Mouse (Mus musculus): ENCODE data around the gene Csf2rb. TPM values are rescaled to one million over a fixed set of nuclear protein-coding genes. Genes with fewer than 3 reads are reported as not detected.

Csf2rb gene
- total and polyA plus RNA-seq, 2 experiments: 1.8 to 3.6 TPM

- peak overlapping the region; percentile 56 for H3K27ac ChIP-seq (replicated peaks; ENCODE audit: insufficient read depth, low read depth, low read length)
- H3K36me3 ChIP-seq (ENCODE audit: control insufficient read depth, insufficient read depth, low read length): no peaks in the 10 kb centered on the region
- H3K9ac ChIP-seq (ENCODE audit: low read depth, low read length): no peak overlapping the region
- peak; percentile 79 for DNase-seq (ENCODE audit: extremely low read depth, low read depth, low spot score)
- H3K27me3 ChIP-seq (ENCODE audit: control insufficient read depth, insufficient read depth, low read length): no peaks in the 10 kb centered on the region
- no peaks in the 10 kb centered on the region for H3K79me2 ChIP-seq (ENCODE audit: control insufficient read depth, insufficient read depth, low read length)
- no peak for TF ChIP-seq CTCF (IDR thresholded peaks at IDR 0.05; ENCODE audit: low read depth, low read length)
- no peak for TF ChIP-seq POLR2A (IDR thresholded peaks at IDR 0.05; ENCODE audit: extremely low read depth, insufficient read depth, low read length)
- H3K4me3 ChIP-seq (ENCODE audit: insufficient read depth, low read depth, low read length): no peak overlapping the region
- H3K4me1 ChIP-seq (ENCODE audit: control insufficient read depth, insufficient read depth, low read length): peaks cover 14% of the 10 kb centered on the region
- WGBS: 34% methylated on average over 7 of the region's 7 CpGs
Measured at GRCm38 (mm10) chr15:78384220-78385116, 58.9 kb downstream of the Csf2rb start.

GRCm38 (mm10) chr15:78385564-78385963 lies 60.0 kb downstream of the Csf2rb start:
- Histone ChIP-seq H3K4me1 (ENCODE audit: control insufficient read depth, insufficient read depth, low read length) (peaks cover 14% of the 10 kb centered on the region), H3K27me3 (ENCODE audit: control insufficient read depth, insufficient read depth, low read length) (no peaks in the 10 kb centered on the region), H3K36me3 (ENCODE audit: control insufficient read depth, insufficient read depth, low read length) (no peaks in the 10 kb centered on the region), H3K79me2 (ENCODE audit: control insufficient read depth, insufficient read depth, low read length) (no peaks in the 10 kb centered on the region), H3K27ac (replicated peaks; ENCODE audit: insufficient read depth, low read depth, low read length) (no peak overlapping the region), H3K9ac (ENCODE audit: low read depth, low read length) (no peak overlapping the region), H3K4me3 (ENCODE audit: insufficient read depth, low read depth, low read length) (no peak overlapping the region)
- 94% methylated on average over 1 of the region's 1 CpGs for WGBS
- DNase-seq (ENCODE audit: extremely low read depth, low read depth, low spot score): no peak
- TF ChIP-seq CTCF (IDR thresholded peaks at IDR 0.05; ENCODE audit: low read depth, low read length) (no peak), POLR2A (IDR thresholded peaks at IDR 0.05; ENCODE audit: extremely low read depth, insufficient read depth, low read length) (no peak)

GRCm38 (mm10) chr15:78390855-78391254 lies 65.3 kb downstream of the Csf2rb start:
- no peaks in the 10 kb centered on the region for H3K36me3 ChIP-seq (ENCODE audit: control insufficient read depth, insufficient read depth, low read length)
- no peak overlapping the region for H3K9ac ChIP-seq (ENCODE audit: low read depth, low read length)
- 90% methylated on average over 3 of the region's 3 CpGs for WGBS
- H3K27ac ChIP-seq (replicated peaks; ENCODE audit: insufficient read depth, low read depth, low read length): no peak overlapping the region
- DNase-seq (ENCODE audit: extremely low read depth, low read depth, low spot score): no peak
- no peak overlapping the region for H3K4me3 ChIP-seq (ENCODE audit: insufficient read depth, low read depth, low read length)
- no peaks in the 10 kb centered on the region for H3K27me3 ChIP-seq (ENCODE audit: control insufficient read depth, insufficient read depth, low read length)
- TF ChIP-seq POLR2A (IDR thresholded peaks at IDR 0.05; ENCODE audit: extremely low read depth, insufficient read depth, low read length): no peak
- TF ChIP-seq CTCF (IDR thresholded peaks at IDR 0.05; ENCODE audit: low read depth, low read length): no peak
- peaks cover 2% of the 10 kb centered on the region; the same call in 1 of the 2 replicates for H3K4me1 ChIP-seq (ENCODE audit: control insufficient read depth, insufficient read depth, low read length)
- H3K79me2 ChIP-seq (ENCODE audit: control insufficient read depth, insufficient read depth, low read length): no peaks in the 10 kb centered on the region

- 38% methylated on average over 8 of the region's 8 CpGs for WGBS
- peaks cover 2% of the 10 kb centered on the region; the same call in 1 of the 2 replicates for H3K4me1 ChIP-seq (ENCODE audit: control insufficient read depth, insufficient read depth, low read length)
- DNase-seq (ENCODE audit: extremely low read depth, low read depth, low spot score): peak; percentile 74
- no peak for TF ChIP-seq POLR2A (IDR thresholded peaks at IDR 0.05; ENCODE audit: extremely low read depth, insufficient read depth, low read length)
- no peak for TF ChIP-seq CTCF (IDR thresholded peaks at IDR 0.05; ENCODE audit: low read depth, low read length)
- H3K79me2 ChIP-seq (ENCODE audit: control insufficient read depth, insufficient read depth, low read length): no peaks in the 10 kb centered on the region
- H3K27ac ChIP-seq (replicated peaks; ENCODE audit: insufficient read depth, low read depth, low read length): no peak within 1 kb of the TSS
- no peak within 1 kb of the TSS for H3K4me3 ChIP-seq (ENCODE audit: insufficient read depth, low read depth, low read length)
- no peak within 1 kb of the TSS for H3K9ac ChIP-seq (ENCODE audit: low read depth, low read length)
- H3K27me3 ChIP-seq (ENCODE audit: control insufficient read depth, insufficient read depth, low read length): no peaks in the 10 kb centered on the region
- 0 out of 2 replicates have a peak, but pooled peaks cover 3% of the 10 kb centered on the region for H3K36me3 ChIP-seq (ENCODE audit: control insufficient read depth, insufficient read depth, low read length)
Measured at GRCm38 (mm10) chr15:78395478-78395962, 70.0 kb downstream of the Csf2rb start, which contains the start of gene Tex33. TSS of gene Tex33 (minus strand) at chr15:78395912.

- Histone ChIP-seq H3K36me3 (ENCODE audit: control insufficient read depth, insufficient read depth, low read length) (0 out of 2 replicates have a peak, but pooled peaks cover 3% of the 10 kb centered on the region), H3K27me3 (ENCODE audit: control insufficient read depth, insufficient read depth, low read length) (no peaks in the 10 kb centered on the region), H3K79me2 (ENCODE audit: control insufficient read depth, insufficient read depth, low read length) (peaks cover 11% of the 10 kb centered on the region; the same call in 1 of the 2 replicates), H3K4me3 (ENCODE audit: insufficient read depth, low read depth, low read length) (no peak overlapping the region), H3K4me1 (ENCODE audit: control insufficient read depth, insufficient read depth, low read length) (peaks cover 11% of the 10 kb centered on the region), H3K27ac (replicated peaks; ENCODE audit: insufficient read depth, low read depth, low read length) (peak overlapping the region; percentile 53), H3K9ac (ENCODE audit: low read depth, low read length) (peak overlapping the region; percentile 25)
- WGBS: 55% methylated on average over 6 of the region's 6 CpGs
- TF ChIP-seq CTCF (IDR thresholded peaks at IDR 0.05; ENCODE audit: low read depth, low read length): no peak
- no peak for TF ChIP-seq POLR2A (IDR thresholded peaks at IDR 0.05; ENCODE audit: extremely low read depth, insufficient read depth, low read length)
- DNase-seq (ENCODE audit: extremely low read depth, low read depth, low spot score): peak; percentile 69
Measured at GRCm38 (mm10) chr15:78401345-78401744, 75.8 kb downstream of the Csf2rb start.
